Mouse (Mus musculus) gonadal fat pad, adult 2 months (tissue): ENCODE results near the gene Man1a. TPM values are rescaled to one million over a fixed set of nuclear protein-coding genes. Genes with fewer than 3 reads are reported as not detected.
A peak's percentile ranks its signal among the peaks of the same experiment; 100 is the strongest.

ENCODE experiments used
- DNase-seq: peaks from one replicate; pipeline ENCODE4 v3.0.0-alpha.2; 2012; ENCODE audit warnings: low read depth
- polyA plus RNA-seq: library from polyadenylated mRNA; depleted of rRNA; stranded (reverse); fragments of >200 nt; gene quantifications from 2 replicates; pipeline ENCODE4 v1.2.3, GENCODE M21; 2012

Gene Man1a
- polyA plus RNA-seq, 1 experiment: 111 TPM

DNA sequence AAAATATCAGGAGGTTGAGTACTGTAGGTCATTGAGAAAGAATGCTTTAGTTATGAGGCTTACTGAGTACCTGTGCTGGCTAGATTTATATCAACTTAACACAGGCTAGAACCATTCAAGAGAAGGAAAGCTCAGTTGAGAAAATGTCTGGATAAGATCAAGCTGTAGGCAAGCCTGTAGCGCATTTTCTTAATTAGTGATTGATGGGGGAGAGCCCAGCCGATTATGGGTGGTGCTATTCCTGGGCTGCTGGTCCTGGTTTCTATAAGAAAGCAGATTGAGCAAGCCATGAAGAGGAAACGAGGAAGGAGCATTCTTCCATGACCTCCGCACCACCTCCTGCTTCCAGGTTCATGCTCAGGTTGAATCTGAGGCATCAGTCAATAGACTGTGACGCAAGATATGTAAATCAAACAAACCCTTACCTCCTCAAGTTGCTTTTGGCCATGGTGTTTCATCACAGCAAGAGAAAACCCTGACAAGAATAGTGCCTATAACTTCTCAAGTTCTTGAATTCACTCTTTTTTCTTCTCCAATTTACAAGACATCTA lies 58.4 kb downstream of the Man1a start:
- peak; percentile 27 for DNase-seq

DNA sequence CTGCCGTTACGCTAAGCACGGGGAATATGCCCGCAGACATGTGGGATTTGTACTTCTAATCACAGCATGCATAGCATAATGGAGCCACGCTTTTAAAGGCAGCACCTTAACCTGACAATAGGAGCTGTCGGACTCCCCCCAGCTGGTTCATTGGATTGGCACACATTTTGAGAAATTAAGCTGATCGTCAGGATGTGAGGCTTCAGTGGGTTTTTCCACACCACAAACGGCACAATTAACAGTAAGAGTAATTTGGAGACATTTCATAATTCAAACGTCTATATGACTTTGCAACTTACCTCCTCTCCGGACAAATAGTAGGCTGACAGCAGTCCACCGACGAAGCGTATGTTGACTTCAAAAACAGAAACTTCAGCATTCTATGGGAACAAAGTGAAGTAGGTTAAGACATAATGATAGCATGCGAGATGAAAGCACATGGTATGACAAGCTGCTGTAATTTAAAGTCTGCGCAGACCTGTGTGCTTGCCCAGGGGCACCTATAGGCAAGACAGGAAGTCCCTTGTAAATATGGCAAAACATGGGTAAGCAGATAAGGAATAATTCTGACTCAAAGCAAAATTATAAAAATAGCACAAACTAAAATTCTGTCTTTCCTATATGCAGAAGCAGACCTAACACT lies 62.2 kb downstream of the Man1a start:
- no peak for DNase-seq

GRCm38 (mm10) chr10:54013143-54013791 lies 63.1 kb downstream of the Man1a start:
- DNase-seq: no peak

GRCm38 (mm10) chr10:54009154-54009553 lies 67.3 kb downstream of the Man1a start:
- DNase-seq: no peak

DNA sequence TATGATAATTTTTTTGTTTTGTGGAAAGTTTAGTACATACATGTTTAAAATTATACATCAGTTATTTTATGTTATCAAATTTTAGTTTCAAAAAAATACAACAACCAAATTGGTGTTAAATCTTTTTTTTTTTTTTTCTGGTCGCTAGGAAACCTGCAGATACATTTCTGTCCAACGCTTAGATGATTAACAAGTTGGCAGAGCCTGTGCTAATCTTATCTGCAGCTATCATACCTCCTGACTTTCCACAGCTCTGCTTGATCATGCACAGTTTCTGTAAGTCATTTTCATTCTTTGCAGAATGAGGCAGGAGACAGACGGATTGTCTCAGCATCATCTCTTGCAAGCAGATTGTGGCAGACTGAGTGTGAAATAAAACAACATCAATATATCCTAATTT lies 69.5 kb downstream of the Man1a start:
- no peak for DNase-seq

DNA sequence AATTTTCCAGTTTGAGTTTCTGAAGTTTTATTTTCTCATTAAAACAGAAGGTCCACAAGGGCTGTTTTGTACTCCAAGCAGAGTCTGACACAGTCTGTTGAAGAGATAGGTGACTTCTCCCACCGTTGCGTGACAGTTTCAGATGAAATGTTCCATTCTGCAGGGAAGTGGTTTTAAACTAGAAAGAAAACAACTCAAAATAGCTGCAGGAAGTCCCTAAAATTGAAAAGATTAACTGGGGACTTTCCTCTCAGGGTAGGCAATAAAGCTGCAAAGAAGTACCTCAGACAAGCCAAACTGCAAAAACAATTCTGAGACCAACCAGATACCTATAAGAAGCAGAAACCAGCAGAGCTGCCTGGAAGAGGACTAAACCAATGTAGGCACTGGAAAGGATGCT lies 70.6 kb downstream of the Man1a start:
- no peak for DNase-seq

GRCm38 (mm10) chr10:54002936-54003335 lies 73.5 kb downstream of the Man1a start:
- DNase-seq: no peak

DNA sequence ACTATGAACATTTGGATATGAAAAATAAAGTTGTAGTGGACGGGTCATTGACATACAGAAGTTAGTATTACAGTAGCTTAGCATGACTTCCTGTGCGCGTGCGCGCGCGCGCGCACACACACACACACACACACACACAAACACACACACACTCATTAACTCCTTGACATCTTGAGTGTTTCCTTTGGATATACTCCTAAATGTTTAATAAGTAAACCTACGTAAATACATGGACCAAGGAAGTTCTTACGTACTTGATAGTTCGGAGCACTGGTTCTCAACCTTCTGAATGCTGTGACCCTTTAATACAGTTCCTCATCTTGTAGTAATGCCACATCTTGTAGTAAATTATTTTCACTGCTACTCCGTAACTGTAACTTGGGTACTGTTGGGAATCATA lies 79.1 kb downstream of the Man1a start:
- DNase-seq: no peak

DNA sequence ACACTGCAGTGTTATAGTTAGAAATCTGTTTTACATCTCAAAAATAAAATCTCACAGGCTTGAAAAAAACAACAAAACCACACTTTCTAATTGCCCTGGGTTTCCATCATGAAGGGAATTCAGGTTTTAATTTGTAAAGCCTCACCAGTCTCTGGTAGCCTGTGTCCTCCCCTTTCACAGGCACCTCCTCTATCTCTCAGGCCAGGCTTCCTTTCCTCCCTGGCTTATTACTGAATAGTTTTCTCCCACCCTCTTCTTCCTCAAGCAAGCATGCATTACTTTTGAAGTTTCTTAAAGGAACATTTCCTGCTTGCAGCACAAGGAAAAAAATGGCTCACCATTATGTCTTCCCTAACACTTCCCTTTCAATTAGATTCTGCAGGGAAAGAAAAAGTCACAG lies 80.2 kb downstream of the Man1a start:
- no peak for DNase-seq

DNA sequence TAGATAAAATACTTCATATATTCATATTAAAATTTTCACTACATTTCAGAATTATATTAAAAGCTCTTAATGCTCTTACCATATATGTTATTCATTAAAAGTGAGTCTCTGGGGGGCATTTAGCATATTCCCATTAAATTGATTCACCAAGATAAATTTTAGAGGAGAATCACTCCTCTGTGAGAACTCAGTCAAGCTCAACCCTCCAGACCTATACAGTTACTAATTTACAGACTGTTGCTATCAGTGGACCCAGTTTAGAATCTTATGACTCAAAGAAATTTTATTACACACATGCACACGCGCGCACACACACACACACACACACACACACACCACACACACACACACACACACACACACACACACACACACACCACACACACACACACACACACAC lies 81.8 kb downstream of the Man1a start:
- no peak for DNase-seq

GRCm38 (mm10) chr10:53990434-53990833 lies 86.0 kb downstream of the Man1a start:
- no peak for DNase-seq

DNA sequence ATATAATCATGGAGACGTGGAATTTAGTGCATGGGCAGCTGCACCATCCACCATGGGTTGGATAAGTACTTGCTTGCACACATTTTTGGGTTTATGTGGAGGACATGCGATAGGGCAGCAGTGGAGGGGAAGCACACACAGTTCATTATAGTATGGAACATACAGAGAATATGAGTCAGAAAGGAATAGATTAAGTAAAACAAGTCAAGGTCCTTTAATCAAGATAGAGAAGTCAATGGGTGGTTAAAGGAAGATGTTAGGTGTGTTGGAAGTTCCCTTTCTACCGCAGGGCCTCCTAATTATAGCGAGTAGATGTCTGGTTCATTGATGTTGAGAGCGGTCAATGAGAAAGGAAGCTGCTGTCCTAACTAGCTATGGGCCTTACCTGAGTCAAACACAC lies 91.5 kb downstream of the Man1a start:
- no peak for DNase-seq

DNA sequence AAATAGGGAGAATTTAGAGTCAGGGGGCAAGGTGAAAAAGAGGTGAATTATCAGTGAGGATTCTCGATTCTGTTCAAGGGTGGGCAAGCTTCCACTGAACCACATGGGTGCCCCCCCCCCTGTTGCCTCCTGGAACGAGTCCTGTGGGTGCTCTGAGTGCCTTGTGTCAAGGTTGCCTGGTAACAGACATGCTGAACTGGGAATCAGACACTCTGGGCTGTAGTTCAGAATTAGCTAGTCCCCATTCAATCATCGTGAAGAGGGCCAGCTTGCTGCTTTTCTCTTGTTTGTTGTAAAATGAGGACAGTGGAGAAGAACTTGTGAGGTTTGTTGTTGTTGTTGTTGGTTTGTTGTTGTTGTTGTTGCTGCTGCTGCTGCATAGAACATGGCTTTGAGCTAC lies 92.3 kb downstream of the Man1a start:
- DNase-seq: no peak

GRCm38 (mm10) chr10:53978647-53979046 lies 97.8 kb downstream of the Man1a start:
- no peak for DNase-seq

- no peak for DNase-seq
Observed at GRCm38 (mm10) chr10:53974180-53974579, 102.2 kb downstream of the Man1a start.

DNA sequence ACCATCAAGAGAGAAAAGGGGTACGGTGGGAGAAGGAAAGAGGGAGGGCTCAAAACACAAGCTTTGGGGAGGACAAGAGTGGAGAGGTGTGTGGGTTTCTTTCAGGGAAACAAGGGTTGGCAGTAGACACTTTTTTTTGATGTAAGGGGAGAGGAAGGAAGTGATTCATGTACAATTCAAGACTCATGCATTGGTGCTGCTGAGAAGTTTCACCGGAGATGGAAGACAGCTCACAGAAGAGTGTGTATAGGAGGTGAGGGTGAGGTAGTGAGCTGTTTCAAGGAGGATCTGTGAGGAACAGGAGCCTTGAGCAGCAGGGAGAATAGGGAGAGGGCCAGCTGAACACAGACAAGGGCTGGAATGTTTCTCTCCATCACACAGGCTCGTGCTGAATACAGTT lies 116.7 kb downstream of the Man1a start:
- no peak for DNase-seq

DNA sequence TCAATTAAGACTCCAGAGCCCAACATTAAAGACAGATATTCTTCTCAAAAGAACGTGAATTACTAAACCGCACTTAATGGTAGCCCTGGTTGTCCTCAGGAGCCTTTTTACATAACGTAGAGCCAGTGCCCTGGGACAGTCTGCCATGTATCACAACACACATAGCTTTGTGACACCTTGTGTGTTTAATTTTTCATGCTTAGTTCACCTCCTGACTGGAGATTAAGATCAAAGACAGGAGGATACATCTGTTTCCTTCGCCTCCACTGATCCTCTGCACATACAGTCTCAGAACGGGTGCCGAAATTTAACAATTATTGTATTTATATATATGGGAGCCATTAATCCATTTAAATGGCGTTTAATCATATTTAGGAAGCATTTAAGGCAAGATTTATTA lies 134.8 kb downstream of the Man1a start:
- DNase-seq: no peak

GRCm38 (mm10) chr10:53938199-53938598 lies 138.2 kb downstream of the Man1a start:
- no peak for DNase-seq

GRCm38 (mm10) chr10:53936078-53936477 lies 140.3 kb downstream of the Man1a start:
- no peak for DNase-seq

- DNase-seq: no peak
Observed at GRCm38 (mm10) chr10:53929722-53930500, 146.5 kb downstream of the Man1a start.

GRCm38 (mm10) chr10:53927904-53928303 lies 148.5 kb downstream of the Man1a start:
- DNase-seq: no peak

DNA sequence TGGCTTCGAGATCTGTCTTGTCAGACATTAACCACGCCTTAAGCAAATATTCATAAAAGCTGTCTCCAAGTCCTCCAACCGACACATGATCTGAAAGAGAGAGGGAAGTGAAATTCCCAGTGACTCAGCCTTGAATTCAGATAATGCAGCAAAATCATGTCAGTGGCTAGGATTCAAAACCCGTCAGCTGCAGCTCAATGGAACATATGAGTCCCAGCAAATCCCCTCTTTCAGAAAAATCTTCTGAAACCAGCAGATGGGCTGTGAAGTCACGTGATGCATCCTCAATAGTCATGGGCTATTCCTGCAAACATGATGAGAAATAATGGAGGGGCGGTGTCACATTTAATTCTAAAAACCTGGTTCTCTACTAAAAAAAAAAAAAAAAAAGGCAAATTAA lies 151.0 kb downstream of the Man1a start:
- no peak for DNase-seq

GRCm38 (mm10) chr10:53922236-53922635 lies 154.2 kb downstream of the Man1a start:
- no peak for DNase-seq
